Mouse (Mus musculus): ENCODE measurements around the gene Plekhb1.

Gene Plekhb1

DNA sequence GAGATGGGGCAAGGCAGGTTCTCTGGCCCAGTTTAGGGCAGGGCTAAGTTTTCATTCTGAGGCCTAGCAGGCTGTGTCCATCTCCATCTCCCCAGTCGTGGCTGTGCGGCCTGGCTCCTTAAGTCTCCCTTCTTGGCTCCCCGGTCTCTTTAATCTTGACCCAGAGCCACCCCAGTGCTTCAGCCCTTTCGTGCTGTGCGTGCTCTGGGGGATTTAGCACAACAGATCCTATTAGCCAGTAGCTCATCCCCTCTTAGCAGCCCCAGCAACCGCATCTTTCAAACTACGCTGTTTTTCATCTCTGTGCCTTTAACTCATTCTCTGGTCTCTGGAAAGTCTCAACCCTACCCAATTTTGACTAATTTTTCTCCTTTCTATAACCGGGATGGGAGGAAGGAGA lies at the start of gene Plekhb1:
Plekhb1 (minus strand) TSS at position 184 of the 400 bp plus-strand sequence.
- no peak for DNase-seq

DNA sequence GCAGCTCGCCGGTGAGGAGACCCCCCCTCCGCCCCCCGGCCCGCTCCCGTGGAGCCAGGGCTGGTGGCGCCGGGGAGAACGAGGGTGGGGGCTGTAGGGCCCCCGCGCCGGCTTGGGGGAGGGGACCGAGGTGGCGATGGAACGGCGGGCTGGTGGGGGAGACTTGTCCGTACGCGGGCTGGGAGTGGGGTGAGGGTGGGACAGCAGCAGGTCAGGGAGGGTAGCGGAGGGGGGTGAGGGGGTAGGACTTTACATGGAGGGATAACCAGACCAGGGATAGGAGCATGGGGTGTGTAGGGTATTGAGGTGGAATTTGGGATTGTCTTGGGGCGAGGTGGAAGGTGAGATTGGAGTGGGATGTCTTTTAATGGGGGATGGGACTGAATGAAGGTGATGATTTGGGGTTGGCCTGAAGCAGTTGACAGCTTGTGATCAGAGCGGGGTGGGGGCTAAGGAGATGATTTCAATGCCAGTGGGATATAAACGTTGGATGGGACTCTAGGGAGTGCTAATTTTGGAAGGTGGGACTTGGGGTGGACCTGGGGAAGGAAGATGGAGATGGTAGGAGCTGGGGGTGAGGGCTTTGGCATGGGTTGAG lies 44.8 kb upstream of the Plekhb1 start:
- DNase-seq, result no peak

DNA sequence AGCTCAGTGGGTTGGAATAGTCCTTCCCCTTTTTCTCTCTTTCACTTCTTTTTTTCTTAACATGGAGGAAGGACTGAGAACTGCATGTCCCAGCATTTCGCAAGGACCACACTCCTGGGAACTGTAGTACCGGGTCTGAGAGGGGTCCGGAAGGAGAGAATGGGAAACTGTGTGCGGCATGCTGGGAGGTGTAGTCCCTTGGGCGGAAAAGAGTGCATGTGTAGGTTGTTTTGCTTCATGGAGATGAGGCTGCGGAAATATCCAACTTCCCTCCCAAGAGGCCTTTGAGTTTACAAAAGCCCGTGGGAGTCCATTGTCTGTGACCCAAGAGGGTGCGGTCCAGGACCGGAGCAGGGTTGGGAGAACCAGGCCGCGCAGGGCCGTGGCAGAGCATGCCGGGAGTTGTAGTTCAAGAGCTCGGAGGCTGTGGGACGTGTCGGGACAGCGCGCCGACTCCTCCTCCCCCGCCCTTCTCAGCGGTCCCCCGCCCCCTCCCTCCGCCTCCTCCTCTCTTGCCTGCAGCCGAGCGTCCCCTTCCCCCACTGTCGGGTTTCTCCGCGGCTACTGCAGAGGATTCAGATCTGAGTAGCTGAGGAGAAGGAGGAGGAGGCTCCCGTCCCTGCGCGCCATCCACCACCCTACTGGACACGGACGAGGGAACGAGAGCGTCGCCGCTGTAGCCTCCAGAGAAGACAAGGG lies 44.1 kb upstream of the Plekhb1 start, which contains the start of gene Fam168a:
Fam168a (plus strand) TSS at position 493 of the 699 bp plus-strand sequence.
- peak; percentile 94 for DNase-seq

DNA sequence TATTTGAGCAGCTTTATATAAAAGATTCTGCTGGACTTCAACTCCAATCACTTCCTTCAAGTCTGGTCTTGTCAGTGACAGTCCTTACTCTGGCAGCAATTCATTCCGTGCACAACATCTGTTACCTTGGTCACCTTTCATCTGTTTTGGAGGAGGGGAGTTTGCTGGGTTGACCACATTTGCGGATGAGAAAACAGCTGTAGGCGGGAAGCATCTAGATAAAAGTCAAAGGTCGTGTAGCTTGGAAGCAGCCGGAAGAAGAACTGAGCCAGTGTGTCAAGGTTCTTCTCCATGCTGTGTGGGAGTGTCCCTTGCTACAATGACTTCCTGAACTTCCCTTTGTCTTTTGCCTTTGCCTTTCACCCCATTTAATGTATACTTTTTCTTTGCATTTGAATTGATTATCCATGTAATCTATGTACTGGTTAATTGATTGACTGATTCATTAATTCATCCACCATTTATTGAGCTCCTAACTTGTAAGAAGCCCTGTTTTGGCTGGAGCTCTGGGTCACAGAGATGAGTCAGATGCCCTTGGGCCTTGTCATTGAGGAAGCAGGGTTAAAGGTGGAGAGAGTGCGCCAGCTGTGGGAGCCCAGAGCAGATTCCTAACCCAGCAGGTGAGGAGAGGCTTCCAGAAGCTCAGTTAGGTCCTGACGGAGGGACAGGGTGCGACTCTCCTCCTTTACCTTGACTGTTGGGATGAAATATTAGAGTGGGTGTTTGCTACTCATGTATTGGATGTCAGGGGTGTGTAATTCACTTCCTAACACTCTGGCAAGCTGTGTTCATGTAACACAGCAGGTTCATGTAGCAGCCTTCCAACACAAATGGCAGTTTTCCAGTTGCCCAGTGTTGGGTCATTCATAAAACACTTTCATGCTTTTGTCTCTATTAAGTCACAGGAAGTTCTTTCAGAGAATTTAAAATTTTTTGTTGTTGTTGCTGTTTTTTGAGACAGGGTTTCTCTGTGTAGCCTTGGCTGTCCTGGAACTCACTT lies 37.9 kb upstream of the Plekhb1 start:
- DNase-seq, result no peak

DNA sequence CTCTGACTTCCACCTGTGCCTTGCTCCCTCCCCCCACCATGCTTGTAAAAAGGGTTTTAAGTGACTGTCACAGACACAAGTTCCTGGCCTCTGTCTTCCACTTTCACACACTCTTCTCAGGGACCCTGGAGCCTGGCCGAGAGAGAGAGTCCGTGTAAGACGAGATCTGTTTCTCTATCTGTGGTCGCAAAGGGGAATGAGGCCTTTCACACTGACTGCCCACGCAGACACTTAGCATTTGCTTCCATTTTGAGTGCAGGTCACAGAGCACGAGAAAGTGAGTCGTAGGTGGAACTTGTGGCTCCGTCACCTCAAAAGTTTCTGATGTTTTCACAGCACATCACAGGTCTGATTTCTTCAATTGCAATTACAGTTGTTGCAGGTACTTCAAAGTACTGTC lies 31.0 kb upstream of the Plekhb1 start:
- DNase-seq, result no peak

DNA sequence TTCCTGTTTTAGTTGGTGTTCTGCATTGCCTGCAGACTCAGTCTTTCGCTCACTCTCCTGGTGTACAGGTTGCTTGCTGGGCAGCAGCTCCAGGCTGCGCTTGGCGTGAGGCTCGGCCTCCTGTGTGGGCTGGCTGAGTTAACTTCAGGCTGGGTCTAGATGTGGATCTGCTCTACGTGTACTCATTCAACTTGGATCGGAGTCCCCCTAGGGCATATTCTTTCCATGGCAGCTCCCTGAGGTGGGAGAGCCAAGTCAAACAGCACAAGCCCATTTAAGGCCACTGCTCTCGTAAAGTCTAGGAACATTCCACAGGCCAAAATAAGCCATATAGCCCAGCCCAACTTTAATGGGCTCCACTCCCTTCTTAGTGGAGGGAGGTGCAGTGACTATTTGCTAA lies 26.3 kb upstream of the Plekhb1 start:
- no peak for DNase-seq

DNA sequence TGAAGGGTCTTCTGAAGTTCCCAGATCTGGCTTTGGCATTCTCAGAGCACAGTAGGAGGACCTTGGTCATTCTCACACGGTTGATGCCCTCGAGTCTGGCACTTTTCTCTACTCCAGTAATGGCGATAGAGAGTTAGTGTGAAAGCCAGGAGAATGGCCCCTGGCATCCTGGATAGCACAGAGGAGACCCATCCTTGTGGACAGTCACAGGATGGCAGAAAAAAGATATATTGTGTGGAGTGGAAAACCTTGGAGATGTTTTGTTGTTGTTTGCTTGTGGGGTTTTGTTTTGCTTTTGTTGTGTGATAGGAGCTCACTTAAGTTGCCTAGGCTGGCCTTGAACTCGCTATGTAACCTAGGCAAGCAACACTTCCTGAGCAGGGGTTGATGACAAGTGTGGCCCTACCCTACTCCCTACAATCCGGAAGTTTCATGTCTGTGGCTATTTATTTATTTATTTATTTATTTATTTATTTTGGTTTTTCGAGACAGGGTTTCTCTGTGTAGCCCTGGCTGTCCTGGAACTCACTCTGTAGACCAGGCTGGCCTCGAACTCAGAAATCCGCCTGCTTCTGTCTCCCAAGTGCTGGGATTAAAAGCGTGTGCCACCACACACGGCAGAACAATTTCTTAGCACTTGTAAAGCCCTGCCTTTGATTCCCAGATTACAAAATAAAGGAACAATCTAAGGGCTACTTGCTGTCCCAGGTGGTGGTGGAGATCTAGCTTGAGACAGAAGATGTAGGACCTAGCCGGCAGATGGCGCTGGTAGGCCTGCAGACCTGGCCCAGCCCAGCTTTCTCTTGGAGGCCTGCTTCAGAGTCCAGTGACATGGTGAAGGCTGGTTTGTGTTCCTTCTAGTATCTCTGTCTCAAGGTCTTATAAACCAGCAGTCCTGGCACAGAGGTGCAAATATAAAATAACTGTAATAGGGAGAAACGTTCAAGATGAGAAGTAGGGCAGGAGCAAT lies 23.1 kb upstream of the Plekhb1 start:
- DNase-seq, result peak; percentile 68

DNA sequence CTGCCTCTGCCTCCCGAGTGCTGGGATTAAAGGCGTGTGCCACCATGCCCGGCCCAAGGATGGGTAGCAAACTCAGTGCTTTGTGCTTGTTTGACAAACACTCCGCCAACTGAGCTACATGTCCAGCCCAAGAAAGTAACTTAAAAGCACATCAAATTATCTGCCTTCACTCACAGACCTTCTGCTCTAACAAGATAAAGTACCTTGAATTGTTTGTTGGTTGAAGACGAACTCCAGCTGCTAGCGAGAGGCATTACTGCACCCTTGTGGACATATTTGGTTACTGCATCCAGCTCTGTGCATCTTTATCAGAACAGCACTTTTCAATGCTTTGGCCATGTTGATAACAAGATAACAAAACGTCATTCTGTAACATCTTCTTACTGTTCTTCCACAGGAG lies 22.3 kb upstream of the Plekhb1 start:
- peak; percentile 56 for DNase-seq

DNA sequence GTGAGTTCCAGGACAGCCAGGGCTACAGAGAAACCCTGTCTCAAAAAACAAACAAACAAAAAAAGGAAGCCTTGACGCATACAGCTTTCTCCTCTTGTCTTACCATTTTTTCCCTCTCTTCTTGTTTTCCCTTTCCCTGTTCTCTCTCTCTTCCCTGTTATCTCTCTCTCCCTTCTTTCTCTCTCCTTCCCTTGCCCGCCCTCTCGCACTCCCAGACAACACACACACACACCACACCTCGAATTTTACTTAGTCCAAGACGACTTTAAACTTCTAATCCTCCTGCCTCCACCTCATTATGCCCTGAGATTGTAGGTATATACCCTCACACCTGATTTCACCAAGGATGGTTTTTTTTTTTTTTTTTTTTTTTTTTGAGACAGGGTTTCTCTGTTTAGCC lies 21.9 kb upstream of the Plekhb1 start:
- no peak for DNase-seq

DNA sequence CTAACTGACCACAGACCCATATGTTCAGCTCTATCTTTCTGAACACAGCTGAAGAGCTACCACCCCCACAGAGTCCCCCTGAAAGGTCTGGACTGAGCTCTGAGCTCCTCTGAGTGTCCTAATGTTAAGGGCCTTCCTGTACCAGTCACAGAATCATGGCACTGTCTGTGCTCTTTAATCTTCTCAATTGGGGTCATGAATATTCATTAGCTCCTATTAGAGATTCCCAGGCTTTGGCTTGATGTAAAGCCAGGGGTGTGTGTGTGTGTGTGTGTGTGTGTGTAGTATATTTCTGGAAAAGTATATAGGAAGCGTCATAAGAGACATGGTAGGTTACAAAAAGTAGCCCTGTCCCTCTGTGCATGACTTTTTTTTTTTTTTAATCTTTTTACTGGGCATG lies 21.0 kb upstream of the Plekhb1 start:
- no peak for DNase-seq

DNA sequence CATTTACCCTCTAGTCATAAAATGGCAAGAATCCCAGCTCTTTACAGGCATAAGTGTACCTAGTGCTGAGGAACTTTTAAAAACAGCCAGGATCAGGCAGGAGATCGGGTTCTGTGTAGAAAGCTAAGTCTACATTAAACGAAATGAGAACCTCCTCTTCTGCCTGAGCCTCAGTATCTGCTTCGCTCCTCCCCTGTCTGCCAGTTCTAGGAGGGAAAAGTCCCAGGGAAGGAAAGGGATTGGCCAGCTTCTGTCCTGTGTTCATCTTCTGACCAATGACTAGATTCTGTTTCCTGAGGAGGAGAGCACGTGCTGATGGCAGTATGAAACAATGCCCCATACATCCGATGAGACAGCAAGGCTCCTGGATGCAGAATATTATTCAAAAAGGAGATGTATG lies 18.9 kb upstream of the Plekhb1 start:
- no peak for DNase-seq

DNA sequence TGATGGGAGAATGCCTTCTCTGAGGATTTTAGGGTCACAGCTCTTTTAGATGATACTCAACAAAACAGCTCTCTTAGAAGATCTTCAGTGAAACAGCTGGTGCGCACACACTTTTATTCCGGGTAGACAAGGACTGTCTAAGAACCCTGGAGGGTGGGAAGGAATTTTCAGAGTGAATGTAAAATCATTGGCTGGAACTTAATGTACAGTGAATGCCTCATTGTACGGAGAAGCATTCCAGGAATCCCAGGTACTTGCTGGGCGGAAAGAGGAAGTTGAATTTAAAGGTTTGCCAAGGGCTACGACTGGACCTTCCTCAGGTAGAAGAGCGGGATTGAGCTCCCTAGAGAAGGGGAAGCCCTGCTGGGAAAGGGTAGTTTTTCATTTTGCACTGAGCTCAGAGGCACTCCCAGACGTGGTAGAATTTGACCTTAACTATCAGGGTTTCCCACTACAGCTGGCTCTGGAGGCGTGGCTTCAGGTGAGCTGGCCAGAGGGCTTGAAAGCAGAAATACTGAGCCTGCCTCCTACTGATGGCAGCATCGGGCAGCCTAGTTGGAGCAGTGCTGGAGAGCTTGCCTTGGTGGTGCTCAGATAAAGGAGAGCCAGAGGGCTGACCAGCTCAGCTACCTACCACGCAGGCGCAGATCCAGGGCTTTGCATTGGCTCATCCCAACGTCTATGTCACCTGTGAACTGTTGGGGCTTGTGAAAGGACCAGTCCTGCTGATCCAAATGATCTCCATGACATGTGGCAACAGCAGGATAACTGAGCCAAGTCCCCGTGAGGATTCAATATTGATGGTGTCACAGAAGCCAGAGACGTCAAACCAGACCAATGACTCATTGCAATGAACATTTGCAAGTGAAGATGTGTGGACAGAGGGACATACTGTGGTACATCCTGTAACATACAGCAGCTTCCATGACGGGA lies 17.0 kb upstream of the Plekhb1 start:
- no peak for DNase-seq

DNA sequence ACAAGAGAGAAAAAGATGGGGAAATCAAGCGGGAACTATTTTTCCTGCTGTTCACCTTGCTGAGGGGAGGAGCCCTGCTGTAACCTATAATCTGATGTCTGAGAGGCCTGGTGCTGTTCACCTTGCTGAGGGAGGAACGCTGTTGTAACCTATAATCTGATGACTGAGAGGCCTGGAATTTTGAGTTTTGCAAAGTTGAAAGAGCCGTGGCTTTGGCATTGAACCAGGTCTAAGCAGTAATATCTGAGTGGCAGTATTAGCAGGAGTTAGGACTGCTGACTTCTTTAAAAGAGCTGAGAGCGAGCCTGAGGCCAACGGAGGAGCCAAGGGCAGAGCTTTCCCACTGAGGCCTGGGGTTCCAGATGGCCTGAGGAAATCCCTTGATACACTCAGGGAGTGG lies 15.8 kb upstream of the Plekhb1 start:
- DNase-seq, result no peak

DNA sequence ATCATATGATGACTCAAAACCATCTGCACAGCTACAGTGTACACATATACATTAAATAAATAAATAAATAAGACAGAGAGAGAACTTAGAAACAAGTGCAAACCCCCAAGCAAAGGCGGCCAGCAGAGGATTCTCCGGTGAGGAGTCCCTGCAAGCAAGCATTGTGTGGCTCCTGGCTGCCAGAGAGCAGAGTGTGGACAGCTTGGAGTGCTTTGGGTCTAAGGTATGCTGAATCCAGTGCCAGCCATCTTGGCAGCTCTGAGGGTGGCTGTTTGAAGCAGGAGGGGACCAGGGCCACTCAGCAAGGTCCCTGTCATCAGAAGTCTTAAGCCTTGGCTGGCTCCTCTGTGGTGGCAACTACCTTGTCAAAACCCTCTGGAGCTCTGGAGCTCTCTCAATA lies 12.7 kb upstream of the Plekhb1 start:
- no peak for DNase-seq

DNA sequence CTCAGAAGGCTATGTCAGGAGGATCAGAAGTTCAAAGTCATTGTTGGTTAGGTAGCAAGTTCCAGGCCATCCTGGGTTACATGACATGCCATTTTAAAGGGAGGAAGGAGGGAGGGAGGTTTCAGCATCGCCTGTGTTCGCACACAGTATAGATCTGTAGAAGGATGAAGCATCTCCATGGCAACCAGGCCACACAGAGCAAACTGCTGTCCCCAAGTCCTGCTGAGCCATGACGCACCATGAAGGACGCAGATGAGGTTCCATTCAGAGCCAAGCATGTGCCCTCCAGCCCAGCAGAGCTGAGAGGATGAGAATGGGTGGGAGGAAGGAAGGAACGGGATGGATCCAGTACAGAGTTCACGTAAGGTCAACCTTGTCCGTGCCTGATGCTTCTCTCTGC lies 11.2 kb upstream of the Plekhb1 start:
- DNase-seq, result no peak

DNA sequence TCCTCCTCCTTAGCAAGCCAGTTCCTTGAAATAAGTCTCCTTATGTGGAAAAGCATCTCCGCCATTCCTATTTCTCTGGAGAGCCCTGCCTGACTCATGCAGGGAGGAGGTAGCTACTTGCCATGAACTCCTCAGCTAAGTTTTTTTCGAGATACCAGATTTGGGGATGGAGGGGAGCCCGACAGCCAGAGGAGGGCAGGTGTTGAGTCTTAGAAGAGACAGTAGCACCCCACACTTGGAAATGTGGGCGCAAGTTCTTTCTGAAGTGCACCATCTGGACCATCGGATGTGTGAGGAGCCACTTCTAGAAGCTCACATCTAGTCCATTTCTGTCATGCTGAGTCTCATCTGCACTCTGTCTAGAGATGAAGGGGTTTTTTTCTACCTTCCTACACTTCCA lies 8.4 kb upstream of the Plekhb1 start:
- no peak for DNase-seq

DNA sequence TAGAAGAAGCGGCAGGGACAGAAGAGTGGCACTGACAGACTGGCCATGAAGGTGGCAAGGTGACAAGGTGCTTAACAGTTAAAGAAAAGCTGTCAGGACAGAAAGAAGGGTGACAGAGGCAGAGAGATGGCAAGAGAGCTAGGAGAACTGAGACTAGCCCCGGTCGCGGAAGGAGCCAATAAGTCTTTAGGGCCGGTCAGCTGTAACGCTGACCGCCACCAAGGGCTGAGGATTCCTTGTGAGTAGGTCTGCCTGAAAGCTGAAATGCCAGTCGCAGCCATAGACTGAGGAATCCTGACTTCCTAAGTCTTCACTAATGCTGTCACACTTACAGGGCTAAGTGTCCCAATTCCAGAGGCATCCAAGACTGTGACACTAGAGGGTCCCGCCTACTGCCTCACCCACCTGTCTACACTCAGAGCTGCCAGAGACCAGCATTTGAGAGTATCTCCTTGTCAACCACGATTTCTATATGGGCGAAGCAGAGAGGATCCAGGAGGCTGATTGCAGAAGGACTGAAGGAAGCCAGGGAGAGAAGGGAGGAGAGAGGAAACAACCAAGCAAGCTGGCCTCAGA lies 1.6 kb upstream of the Plekhb1 start:
- DNase-seq, result no peak

DNA sequence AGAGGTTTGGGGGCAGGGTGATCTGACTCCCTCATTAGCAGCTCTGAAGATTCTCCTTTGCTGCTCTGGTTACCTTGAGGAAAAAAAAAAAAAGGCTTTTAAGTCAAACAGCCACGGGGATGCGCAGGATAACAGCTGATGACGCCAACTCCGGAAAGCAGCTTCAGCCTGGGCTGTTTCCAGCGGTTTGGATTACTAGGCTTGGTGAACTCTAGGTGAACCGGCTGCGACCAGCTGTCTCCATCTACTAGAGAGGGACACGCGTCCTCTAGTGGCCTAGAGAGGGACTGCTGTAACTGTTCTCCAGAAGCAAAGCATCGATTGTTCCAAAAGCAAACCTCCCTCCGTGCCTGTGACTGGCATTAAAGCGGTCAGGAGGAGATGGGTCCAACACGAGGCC lies 976 bp upstream of the Plekhb1 start:
- DNase-seq, result peak; percentile 93

DNA sequence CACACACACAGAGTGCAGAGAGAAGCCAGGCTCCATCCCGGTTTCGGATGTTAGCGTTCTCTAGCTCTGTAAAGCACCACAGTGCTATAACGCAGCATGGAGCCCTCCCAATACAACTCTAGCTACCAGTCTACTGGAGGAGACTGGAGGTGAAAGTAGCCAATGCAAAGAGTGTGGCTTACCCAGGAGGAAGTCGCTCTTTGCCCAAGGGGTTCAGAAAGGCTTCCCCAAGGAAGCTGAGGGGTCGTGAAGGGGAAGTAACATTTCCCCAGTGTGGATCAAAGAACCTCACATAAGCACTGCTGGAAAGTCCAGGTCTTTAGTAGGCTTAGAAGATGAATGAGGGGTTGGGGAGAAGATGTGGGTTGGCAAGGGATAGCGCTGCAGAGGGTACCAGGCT lies 950 bp downstream of the Plekhb1 start:
- no peak for DNase-seq

DNA sequence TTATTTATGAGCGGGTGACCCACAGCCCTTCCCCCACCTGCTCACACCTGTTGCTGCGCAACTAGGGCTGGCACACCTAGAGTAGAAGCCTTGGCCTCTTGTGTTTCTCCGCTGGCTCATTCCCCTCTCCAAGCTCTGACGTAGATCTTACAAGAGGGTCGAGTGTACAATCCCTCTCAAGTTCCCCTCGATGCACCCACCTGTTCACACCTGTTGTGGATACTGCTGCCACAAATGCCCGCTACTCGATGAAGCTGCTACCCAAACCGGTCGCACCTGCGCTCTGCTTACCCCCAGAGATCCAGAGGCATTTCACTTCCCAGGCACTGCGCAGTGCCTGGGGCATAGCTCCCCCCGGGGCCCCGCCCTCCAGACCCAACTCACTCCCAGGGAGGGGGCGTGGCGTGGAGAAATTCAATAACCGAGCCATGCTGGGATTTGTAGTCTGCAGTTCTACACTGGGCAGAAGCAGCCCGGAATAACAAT lies 4.1 kb downstream of the Plekhb1 start:
- peak; percentile 55 for DNase-seq

DNA sequence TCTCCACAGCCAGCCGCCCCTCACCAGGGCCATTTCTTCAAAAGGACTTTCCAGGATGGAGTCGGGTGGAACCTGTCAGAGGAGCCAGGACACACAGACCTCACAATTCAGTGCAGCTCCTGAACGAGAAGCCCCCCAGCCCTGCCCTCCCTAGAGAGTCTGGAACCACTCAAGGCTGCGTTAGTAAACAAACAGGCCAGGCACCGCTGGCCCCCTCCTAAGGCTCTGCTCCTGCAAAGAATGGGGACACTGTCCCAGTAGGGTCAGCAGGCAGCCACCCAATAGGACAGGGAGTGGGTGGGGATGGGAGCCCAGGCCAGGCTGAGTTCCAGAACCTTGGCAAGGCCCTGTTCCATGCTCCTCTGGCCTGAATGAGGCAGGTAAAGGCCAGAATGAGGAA lies 5.5 kb downstream of the Plekhb1 start:
- DNase-seq, result no peak

Measured in kidney, adult 18-20 months (tissue).